Mouse (Mus musculus) hindbrain, embryonic 16.5 days (tissue): ENCODE data around the gene Relt. TPM values are rescaled to one million over a fixed set of nuclear protein-coding genes. Genes with fewer than 3 reads are reported as not detected.
A peak's percentile ranks its signal among the peaks of the same experiment; 100 is the strongest.

ENCODE experiments used
- ATAC-seq: fragments of 200-750 bp; cut with Nextera tagmentation; 2 replicates; pipeline ENCODE4 v1.8.0; 2017; ENCODE audit warnings: moderate TSS enrichment, moderate library complexity
- H3K27ac ChIP-seq: fragments of 300-500 bp; sonication (generic); 2 replicates; pipeline ENCODE4 v1.5.1; 2014; ENCODE audit warnings: low read depth, mild to moderate bottlenecking, control low read depth, low read length, moderate library complexity
- H3K27me3 ChIP-seq: fragments of 300-500 bp; sonication (generic); replicated peaks from 2 replicates; pipeline ENCODE4 v1.6.1; 2014; ENCODE audit warnings: low read length; ENCODE audit not compliant: control insufficient read depth, insufficient read depth
- H3K36me3 ChIP-seq: fragments of 300-500 bp; sonication (generic); 2 replicates; pipeline ENCODE4 v1.6.1; 2014; ENCODE audit warnings: mild to moderate bottlenecking, low read length, moderate library complexity, mixed read lengths; ENCODE audit not compliant: control insufficient read depth, insufficient read depth
- H3K4me1 ChIP-seq: fragments of 300-500 bp; sonication (generic); 2 replicates; pipeline ENCODE4 v1.6.1; 2014; ENCODE audit warnings: low read depth, low read length; ENCODE audit not compliant: control insufficient read depth, insufficient read depth
- H3K4me2 ChIP-seq: fragments of 300-500 bp; sonication (generic); 2 replicates; pipeline ENCODE4 v1.6.1; 2014; ENCODE audit warnings: mild to moderate bottlenecking, low read length, control low read depth, moderate library complexity
- H3K4me3 ChIP-seq: fragments of 300-500 bp; sonication (generic); 2 replicates; pipeline ENCODE4 v1.5.1; 2014; ENCODE audit warnings: mild to moderate bottlenecking, low read length, control low read depth, moderate library complexity
- H3K9ac ChIP-seq: fragments of 300-500 bp; sonication (generic); 2 replicates; pipeline ENCODE4 v1.6.1; 2014; ENCODE audit warnings: low read depth, mild to moderate bottlenecking, control low read depth, low read length, moderate library complexity
- H3K9me3 ChIP-seq: fragments of 300-500 bp; sonication (generic); 2 replicates; pipeline ENCODE4 v1.6.1; 2014; ENCODE audit warnings: mild to moderate bottlenecking, low read length, moderate library complexity; ENCODE audit not compliant: control insufficient read depth
- WGBS: fragments of 180-500 bp; shearing (Covaris S2); extraction: QIAGEN DNeasy Blood & Tissue Kit; methylation state at CpG from one replicate; pipeline ENCODE4 v1.1.7; 2014; 5-methylcytosine and 5-hydroxymethylcytosine counted together
- polyA plus RNA-seq: library from polyadenylated mRNA; unstranded; fragments of >200 nt; fragmentation: Nextera tagmentation; extraction: Ambion mirVana; gene quantifications from 2 replicates; pipeline ENCODE4 v1.2.1, GENCODE M21; 2015

Relt gene
- polyA plus RNA-seq, 1 experiment from 2014 or later: 5.1 TPM

DNA sequence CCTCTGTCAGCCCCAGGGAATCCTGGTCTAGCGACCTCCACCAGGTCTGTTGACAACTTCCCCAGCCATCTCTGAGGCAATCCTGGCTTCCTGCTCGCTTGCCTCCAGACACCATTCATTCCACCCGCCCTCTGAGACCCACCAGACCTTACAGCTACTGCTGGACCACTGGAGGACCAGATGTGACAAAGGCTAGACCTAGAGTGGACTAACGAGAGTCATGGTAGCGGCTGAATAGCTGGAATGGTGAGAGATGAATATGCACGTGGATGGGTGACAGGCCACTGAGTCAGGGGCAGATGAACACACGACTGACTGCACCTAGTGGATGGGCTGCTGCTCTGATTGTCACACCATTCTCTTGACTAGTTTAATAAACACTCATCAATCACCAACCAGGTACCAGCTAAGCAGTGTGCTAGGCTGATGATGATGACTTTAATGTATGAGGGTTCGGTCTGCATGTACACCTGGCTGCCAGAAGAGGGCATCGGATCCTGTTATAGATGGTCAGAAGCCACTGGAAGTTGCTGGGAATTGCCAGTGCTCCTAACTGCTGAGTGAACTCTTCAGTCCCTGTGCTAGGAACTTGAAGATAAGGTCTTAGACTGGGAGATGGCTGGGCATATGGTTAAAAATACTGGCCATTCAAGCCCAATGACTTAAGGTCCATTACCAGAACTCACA lies 39.3 kb upstream of the Relt start:
- no peak overlapping the region for H3K9ac ChIP-seq
- H3K36me3 ChIP-seq: no peaks in the 10 kb centered on the region
- ATAC-seq: no peak
- H3K27me3 ChIP-seq: no peaks in the 10 kb centered on the region
- H3K27ac ChIP-seq: no peak overlapping the region
- no peaks in the 10 kb centered on the region for H3K9me3 ChIP-seq
- H3K4me3 ChIP-seq: no peak overlapping the region
- 82% methylated on average over 9 of the region's 9 CpGs for WGBS
- no peaks in the 10 kb centered on the region for H3K4me1 ChIP-seq
- H3K4me2 ChIP-seq: no peak overlapping the region

DNA sequence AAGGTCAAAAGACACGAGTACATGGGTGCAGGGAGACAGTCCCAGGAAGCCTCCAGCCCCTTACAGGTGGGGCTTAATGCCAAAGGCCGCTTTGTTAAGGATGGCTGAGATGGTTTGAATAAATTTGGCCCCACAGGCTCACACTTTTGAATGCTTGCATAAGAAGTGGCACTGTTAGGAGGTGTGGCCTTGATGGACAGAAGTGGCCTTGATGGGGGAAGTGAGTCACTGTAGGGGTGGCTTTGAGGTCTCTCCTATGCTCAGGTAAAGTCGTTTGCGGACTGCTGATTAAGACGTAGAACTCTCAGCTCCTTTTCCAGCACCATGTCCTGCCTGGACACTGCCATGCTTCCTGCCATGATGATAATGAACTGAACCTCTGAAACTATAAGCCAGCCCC lies 34.6 kb upstream of the Relt start:
- Histone ChIP-seq H3K4me3 (no peak overlapping the region), H3K9me3 (no peaks in the 10 kb centered on the region), H3K27me3 (no peaks in the 10 kb centered on the region), H3K9ac (no peak overlapping the region), H3K27ac (no peak overlapping the region), H3K36me3 (no peaks in the 10 kb centered on the region), H3K4me1 (peaks cover 18% of the 10 kb centered on the region), H3K4me2 (no peak overlapping the region)
- WGBS: 81% methylated on average over 5 of the region's 5 CpGs
- ATAC-seq: no peak

DNA sequence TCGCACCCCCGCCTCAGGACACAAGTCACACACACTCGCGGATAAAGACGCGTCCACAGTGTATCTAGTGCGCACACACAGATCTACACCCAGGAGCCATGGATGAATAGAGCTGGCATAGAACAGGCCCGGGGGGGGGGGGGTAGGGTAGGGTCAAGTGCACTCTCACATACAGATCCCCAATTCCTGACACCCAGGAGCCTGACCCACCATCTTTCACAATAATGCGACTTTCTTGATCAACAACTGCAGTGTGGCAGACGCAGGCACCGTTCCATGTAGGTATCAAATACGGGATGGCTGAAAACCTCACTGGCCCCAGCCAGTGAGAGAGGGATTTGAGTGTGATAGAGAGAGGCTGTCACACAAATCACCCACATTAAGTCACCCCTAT lies 31.6 kb upstream of the Relt start:
- H3K9me3 ChIP-seq: no peaks in the 10 kb centered on the region
- H3K4me2 ChIP-seq: peak overlapping the region; percentile 94
- H3K36me3 ChIP-seq: no peaks in the 10 kb centered on the region
- no peaks in the 10 kb centered on the region for H3K27me3 ChIP-seq
- H3K4me1 ChIP-seq: peaks cover 20% of the 10 kb centered on the region
- H3K9ac ChIP-seq: peak overlapping the region; percentile 82
- 5% methylated on average over 10 of the region's 12 CpGs for WGBS
- H3K27ac ChIP-seq: peak overlapping the region; percentile 77; the same call in 1 of the 2 replicates
- ATAC-seq: peak; percentile 6
- H3K4me3 ChIP-seq: peak overlapping the region; percentile 63

DNA sequence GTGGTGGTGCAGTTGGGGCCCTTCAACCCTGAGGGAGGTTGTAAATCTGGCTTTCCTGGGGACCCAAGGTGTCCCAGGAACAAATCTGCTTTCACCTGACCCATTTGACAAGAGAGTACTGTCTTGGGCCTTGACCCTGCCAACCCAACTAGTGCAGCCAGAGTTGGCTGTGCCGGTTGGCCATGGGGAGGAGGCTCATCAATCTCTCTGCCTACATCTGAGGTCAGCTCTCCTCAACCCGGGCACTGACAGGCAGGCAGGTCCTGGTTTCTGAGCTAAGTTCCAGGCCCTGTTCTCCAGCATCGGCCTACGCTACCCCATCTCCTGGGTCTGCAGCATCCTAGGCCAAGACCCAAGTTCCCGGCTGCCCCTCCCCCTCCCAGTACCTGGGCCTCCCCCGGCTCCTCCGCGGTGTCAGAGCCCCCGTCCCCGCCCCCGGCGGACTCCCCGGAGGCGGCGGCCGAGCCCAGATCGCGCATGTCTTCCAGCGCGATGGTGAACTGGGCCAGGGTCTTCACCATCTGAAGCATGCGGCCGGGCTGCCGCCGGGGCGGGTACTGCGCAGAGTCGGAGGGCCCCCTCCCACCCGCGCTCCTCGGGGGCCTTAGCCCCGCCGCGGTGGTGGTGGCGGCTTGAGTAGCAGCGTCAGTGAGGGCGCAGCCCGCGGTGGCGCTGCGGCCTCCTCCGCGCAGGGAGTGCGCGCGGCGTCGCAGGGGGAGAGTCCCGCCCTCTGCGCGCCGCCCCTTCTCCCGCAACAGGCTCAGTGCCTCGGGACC lies 31.0 kb upstream of the Relt start:
- Histone ChIP-seq H3K4me2 (peak overlapping the region; percentile 94), H3K27ac (peak overlapping the region; percentile 77), H3K4me1 (peaks cover 20% of the 10 kb centered on the region), H3K9me3 (no peaks in the 10 kb centered on the region), H3K4me3 (peak overlapping the region; percentile 63), H3K27me3 (no peaks in the 10 kb centered on the region), H3K9ac (peak overlapping the region; percentile 82), H3K36me3 (no peaks in the 10 kb centered on the region; the same call in 1 of the 2 replicates)
- peak; percentile 78 for ATAC-seq
- 4% methylated on average over 34 of the region's 53 CpGs for WGBS

DNA sequence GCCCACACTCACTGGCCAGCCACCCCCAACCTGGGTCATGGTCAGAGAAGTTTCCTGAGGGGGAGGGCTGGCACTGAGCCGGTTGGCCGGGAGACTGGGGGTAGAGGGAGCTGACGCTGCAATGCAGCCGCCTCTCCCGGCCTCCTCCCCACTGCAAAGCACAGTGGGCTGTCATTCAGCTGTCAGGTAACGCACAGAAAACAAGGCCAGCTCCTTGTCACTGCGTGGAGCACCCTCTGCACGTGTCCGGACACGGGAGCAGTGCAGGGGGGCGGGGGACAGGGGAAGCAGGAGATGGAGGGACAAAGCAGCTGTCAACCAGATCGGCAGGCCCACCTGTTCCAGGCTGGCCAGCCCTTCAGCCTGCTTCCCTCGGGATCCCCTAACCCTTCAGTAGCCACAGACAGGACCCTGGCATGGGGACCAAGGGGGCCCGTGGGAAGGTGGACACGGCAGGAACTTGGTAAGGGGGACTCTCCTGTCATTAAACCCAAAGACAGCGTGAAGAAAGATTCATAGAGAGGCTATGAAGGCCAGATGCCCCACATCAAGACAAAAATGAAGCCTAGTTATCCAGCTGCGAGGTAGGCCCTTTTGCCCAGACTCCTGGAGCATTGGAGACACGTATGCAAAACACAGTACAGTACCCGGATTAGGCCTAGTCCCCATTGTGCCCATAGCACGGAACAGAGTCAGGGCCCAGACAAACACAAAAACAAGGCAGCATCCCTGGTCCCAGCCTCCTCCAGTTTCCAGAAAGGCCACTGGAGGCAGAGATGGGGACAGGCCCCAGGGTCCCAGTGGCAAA lies 30.2 kb upstream of the Relt start:
- Histone ChIP-seq H3K4me2 (peak overlapping the region; percentile 94), H3K9me3 (no peaks in the 10 kb centered on the region), H3K27ac (peak overlapping the region; percentile 77), H3K36me3 (no peaks in the 10 kb centered on the region; the same call in 1 of the 2 replicates), H3K4me1 (peaks cover 20% of the 10 kb centered on the region), H3K27me3 (no peaks in the 10 kb centered on the region), H3K4me3 (peak overlapping the region; percentile 63), H3K9ac (peak overlapping the region; percentile 82)
- ATAC-seq: peak; percentile 25
- WGBS: 30% methylated on average over 20 of the region's 20 CpGs

DNA sequence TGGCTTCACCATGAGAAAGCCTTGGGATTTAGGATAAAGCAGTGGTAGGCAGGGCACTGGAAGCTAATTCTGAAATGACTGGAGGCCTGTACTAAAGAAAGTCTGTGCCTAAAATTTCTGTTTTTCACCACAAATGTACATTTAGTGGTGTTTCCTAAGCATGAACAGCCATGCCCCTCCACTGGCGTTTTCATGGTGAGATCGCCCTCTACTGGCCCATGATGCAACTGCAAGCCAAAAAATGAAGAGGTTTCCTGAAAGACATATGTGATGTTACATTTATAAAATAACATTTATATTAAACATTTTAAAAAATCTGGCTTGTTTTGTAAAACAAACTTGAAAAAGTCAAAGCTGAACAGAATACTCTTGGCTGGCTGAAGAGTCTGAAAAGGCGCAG lies 23.3 kb upstream of the Relt start:
- Histone ChIP-seq H3K27me3 (no peaks in the 10 kb centered on the region), H3K27ac (no peak overlapping the region), H3K9me3 (no peaks in the 10 kb centered on the region), H3K4me2 (no peak overlapping the region), H3K36me3 (peaks cover 16% of the 10 kb centered on the region), H3K4me3 (no peak overlapping the region), H3K4me1 (no peaks in the 10 kb centered on the region), H3K9ac (no peak overlapping the region)
- ATAC-seq: no peak
- WGBS: 27% methylated on average over 3 of the region's 3 CpGs

DNA sequence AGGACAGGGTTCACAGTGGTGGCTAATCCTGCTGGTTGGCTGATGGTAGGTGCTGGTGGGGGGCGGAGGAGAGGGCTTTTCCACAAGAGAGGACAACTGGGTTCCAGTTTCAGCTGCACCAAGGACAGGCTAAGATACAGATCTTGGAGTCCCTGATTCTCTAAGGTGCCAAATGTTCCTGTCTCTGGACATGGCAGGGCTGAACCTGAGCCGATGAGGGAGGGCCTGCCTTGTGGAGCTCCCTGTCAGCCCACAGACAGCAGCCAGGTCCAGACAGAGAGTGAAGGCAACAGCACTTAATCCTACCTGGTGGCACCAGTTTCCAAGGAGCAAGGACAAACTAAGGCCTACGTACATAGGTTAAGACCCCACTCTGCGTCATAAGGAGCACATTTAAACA lies 21.2 kb upstream of the Relt start:
- Histone ChIP-seq H3K4me3 (no peak overlapping the region), H3K4me1 (no peaks in the 10 kb centered on the region), H3K9me3 (no peaks in the 10 kb centered on the region), H3K9ac (no peak overlapping the region), H3K36me3 (peaks cover 18% of the 10 kb centered on the region), H3K4me2 (no peak overlapping the region), H3K27me3 (no peaks in the 10 kb centered on the region), H3K27ac (no peak overlapping the region)
- WGBS: 92% methylated on average over 4 of the region's 4 CpGs
- ATAC-seq: no peak

DNA sequence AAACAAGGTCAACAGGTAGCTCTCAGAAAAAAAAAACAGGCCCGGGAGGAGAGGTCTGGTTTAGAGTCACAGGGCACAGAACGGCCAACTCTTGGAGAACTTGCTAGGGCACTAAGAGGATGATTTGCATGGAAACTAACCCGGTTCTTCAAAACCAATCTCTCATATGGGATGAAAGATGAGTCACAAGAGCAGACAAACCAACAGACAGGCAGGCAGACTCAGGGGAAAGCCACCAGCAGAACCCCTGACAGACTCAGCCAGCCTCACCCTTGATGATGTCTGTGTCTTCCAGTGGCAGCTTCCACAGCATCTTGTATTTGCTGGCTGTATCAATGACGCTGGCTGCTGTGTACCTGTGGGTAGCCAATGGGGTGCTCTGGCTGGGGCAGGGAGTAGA lies 18.7 kb upstream of the Relt start:
- Histone ChIP-seq H3K9ac (no peak overlapping the region), H3K27me3 (no peaks in the 10 kb centered on the region), H3K36me3 (peaks cover 25% of the 10 kb centered on the region), H3K4me1 (no peaks in the 10 kb centered on the region), H3K4me2 (no peak overlapping the region), H3K9me3 (no peaks in the 10 kb centered on the region), H3K4me3 (no peak overlapping the region), H3K27ac (no peak overlapping the region)
- no peak for ATAC-seq
- WGBS: 92% methylated on average over 4 of the region's 4 CpGs

DNA sequence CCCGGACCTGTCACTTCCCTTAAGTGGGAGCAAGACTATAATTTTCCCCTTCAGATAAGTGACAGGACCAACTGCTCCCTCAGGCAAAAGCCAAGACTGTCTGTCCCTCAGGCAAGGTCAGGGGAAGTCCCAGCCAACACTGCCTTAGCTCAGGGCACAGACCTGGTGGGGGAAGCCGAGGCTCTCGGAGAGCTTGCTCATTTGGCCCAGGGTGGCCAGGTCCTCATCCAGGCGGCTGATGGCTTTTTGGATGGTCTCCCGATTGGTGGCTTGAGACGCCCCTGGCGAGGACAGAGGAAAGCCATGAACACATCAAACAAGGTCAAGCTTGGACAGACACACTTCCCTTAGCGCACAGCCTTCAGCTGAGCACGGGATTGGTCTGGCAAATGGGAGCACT lies 18.3 kb upstream of the Relt start:
- Histone ChIP-seq H3K9me3 (no peaks in the 10 kb centered on the region), H3K4me3 (no peak overlapping the region), H3K36me3 (peaks cover 29% of the 10 kb centered on the region), H3K27ac (no peak overlapping the region), H3K4me1 (no peaks in the 10 kb centered on the region), H3K4me2 (no peak overlapping the region), H3K27me3 (no peaks in the 10 kb centered on the region), H3K9ac (no peak overlapping the region)
- no peak for ATAC-seq
- WGBS: 94% methylated on average over 9 of the region's 9 CpGs
